Mouse (Mus musculus): ENCODE results near the gene Zbtb45. TPM values are rescaled to one million over a fixed set of nuclear protein-coding genes. Genes with fewer than 3 reads are reported as not detected.

Gene Zbtb45
- polyA plus RNA-seq, 1 experiment from 2014 or later: 31.8 TPM

DNA sequence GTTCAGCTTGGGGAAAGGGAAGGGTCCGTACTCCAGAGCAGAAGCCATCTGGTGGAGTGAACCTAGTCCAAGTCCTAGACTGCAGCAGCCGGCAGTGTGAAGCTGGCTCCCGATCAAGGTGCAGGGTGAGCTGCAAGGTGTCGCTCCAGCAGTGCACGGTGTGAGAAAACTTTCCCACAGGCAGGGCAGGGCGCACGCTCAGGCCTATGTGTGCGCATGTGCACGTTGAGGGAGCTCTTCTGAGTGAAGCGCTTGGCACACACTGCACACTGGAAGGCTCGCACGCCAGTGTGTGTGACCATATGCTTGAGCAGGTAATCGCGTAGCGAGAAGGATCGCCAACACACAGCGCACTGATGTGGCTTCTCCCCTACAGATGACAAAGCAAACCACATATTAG, 3.8 kb downstream of the Zbtb45 start:
- peaks cover 27% of the 10 kb centered on the region for H3K27me3 ChIP-seq (ENCODE audit: low read depth, poor library complexity, severe bottlenecking)
- no peak overlapping the region for H3K4me3 ChIP-seq
- H3K27ac ChIP-seq: no peak overlapping the region
- 91% methylated on average over 17 of the region's 17 CpGs for WGBS
- H3K36me3 ChIP-seq: peaks cover 40% of the 10 kb centered on the region
- H3K4me1 ChIP-seq: peaks cover 31% of the 10 kb centered on the region
- DNase-seq (ENCODE audit: low spot score): no peak
- no peaks in the 10 kb centered on the region for H3K9me3 ChIP-seq (replicated peaks)

DNA sequence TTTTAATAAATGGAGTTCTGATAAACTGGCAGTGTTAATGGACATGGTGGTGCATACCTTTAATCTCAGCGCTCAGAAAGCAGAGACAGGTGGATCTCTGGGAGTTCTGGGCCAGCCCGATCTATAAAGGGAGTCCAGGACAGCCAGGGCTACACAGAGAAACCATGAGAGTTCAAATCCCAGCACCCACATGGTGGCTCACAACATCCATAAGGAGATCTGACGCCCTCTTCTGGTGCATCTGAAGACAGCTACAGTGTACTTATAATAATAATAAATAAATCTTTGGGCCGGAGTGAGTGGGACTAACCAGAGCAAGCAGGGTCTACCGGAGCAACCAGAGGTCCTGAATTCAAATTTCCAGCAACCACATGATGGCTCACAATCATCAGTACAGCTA, 6.5 kb downstream of the Zbtb45 start:
- Histone ChIP-seq H3K27ac (no peak overlapping the region), H3K9me3 (replicated peaks) (no peaks in the 10 kb centered on the region), H3K36me3 (peaks cover 40% of the 10 kb centered on the region), H3K4me3 (no peak overlapping the region), H3K4me1 (peaks cover 19% of the 10 kb centered on the region), H3K27me3 (ENCODE audit: low read depth, poor library complexity, severe bottlenecking) (peaks cover 24% of the 10 kb centered on the region)
- no peak for DNase-seq (ENCODE audit: low spot score)
- 80% methylated on average over 5 of the region's 5 CpGs for WGBS

DNA sequence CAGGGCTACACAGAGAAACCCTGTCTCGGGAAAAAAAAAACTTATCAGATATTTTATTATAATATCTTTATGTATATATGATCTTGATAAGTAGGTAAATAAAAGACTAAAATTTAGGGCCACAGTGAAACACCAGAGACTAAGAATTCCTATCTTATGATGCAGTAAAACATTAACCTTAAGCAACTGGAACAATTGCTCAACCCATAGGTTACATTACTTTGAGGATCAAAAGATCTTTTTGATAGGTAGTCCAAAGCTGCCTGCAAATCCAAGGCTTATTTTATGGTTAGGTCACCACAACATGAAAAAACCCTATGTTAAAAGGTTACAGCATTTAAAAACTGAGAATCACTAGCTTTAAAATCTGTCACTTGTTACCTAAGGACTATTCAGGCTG, 8.2 kb downstream of the Zbtb45 start:
- Histone ChIP-seq H3K4me3 (no peak overlapping the region), H3K27me3 (ENCODE audit: low read depth, poor library complexity, severe bottlenecking) (peaks cover 6% of the 10 kb centered on the region; the same call in 1 of the 2 replicates), H3K36me3 (peaks cover 23% of the 10 kb centered on the region), H3K4me1 (0 out of 2 replicates have a peak, but pooled peaks cover 2% of the 10 kb centered on the region), H3K27ac (no peak overlapping the region), H3K9me3 (replicated peaks) (no peaks in the 10 kb centered on the region)
- DNase-seq (ENCODE audit: low spot score): no peak
- WGBS: 78% methylated on average over 1 of the region's 1 CpGs

DNA sequence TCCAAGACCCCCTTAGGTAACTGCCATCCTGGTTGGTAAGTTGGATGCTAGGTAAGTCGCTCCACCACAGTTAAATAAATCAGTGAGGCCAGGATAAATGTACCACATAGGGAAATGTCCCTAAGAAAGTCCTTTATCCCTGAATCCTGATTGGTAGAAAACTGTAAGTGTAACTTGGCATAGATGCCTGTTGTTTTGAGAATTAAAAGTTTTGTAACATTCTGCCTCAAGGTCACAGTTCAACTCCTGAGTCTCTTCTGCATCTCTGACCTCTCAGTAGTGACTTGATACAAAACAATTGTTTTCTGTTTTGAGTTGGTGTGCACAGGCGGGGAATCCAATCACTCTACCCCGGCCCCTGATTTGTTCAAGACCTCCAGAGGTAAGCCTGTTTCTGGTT, 11.0 kb downstream of the Zbtb45 start, which contains the start of gene Trim28:
Trim28 (plus strand) TSS at position 264 of the 400 bp plus-strand sequence.
- H3K4me1 ChIP-seq: no peaks in the 10 kb centered on the region
- H3K27ac ChIP-seq: no peak within 1 kb of the TSS
- H3K9me3 ChIP-seq (replicated peaks): no peaks in the 10 kb centered on the region
- H3K4me3 ChIP-seq: no peak within 1 kb of the TSS
- WGBS: 81% methylated on average over 3 of the region's 3 CpGs
- no peaks in the 10 kb centered on the region for H3K27me3 ChIP-seq (ENCODE audit: low read depth, poor library complexity, severe bottlenecking)
- no peak for DNase-seq (ENCODE audit: low spot score)
- no peaks in the 10 kb centered on the region for H3K36me3 ChIP-seq

DNA sequence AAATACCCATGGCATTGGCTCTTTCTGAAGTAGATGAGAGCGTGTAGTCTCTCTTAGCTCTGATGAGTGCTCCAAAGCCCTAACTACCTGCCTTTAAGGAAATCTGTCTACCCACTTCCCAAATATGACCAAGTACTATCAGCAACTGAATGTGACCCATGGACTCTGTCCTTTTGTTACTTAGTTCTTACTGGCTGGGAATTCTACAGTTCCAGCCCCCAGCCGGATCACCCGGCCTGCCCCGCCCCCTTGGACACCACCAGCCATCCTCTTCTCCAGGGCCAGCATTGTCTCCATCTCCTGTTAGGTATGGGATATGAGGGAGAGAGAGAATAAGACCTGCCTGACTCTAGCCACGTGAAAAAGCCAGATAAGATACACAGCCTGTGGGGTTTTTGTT, 11.8 kb downstream of the Zbtb45 start, which contains the start of gene Slc27a5:
Slc27a5 (minus strand) TSS at position 140 of the 400 bp plus-strand sequence.
- H3K27me3 ChIP-seq (ENCODE audit: low read depth, poor library complexity, severe bottlenecking): no peaks in the 10 kb centered on the region
- H3K27ac ChIP-seq: no peak within 1 kb of the TSS
- WGBS: 79% methylated on average over 5 of the region's 5 CpGs
- H3K9me3 ChIP-seq (replicated peaks): no peaks in the 10 kb centered on the region
- no peak within 1 kb of the TSS for H3K4me3 ChIP-seq
- H3K36me3 ChIP-seq: no peaks in the 10 kb centered on the region
- no peak for DNase-seq (ENCODE audit: low spot score)
- H3K4me1 ChIP-seq: no peaks in the 10 kb centered on the region

DNA sequence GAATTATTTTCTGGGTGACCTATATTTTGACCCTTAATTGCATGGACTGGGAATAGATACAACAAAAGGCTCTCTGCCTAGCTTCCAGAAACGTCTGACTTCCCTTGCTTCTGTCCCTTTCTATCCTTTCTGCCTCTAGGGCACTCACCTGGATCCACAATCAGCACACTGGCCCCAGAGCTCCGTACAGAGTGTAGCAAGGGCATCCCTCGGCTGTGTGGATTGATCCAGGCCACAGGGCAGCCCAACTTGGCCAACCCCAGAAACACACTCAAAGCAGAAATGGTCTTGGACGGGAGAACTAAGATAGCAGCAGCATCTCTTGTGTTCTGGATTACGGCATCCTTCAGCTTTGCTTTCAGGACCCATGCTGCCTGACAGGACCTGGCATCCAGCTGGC, 12.6 kb downstream of the Zbtb45 start:
- Histone ChIP-seq H3K36me3 (no peaks in the 10 kb centered on the region), H3K27ac (no peak overlapping the region), H3K27me3 (ENCODE audit: low read depth, poor library complexity, severe bottlenecking) (no peaks in the 10 kb centered on the region), H3K4me3 (no peak overlapping the region), H3K9me3 (replicated peaks) (no peaks in the 10 kb centered on the region), H3K4me1 (no peaks in the 10 kb centered on the region)
- WGBS: 76% methylated on average over 5 of the region's 5 CpGs
- DNase-seq (ENCODE audit: low spot score): no peak

DNA sequence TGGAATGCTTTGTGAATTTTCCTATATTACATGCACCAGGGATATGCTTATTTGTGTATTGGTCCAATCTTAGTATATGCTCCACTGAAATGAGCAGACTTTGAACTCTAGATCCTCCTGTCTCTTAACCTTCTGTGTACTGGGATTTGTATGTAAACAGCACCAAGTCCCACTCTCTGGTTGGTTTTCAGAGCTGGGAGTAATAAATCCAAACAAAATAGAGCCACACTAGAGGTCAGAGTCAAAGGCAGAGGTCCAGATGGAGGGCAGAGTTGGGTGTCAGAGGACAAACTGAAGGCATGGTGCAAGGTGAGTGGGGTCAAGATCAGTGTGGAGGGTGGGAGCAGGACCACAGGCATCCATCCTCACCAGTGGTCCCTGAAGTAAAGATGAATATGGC, 14.0 kb downstream of the Zbtb45 start:
- Histone ChIP-seq H3K4me3 (no peak overlapping the region), H3K4me1 (no peaks in the 10 kb centered on the region), H3K27me3 (ENCODE audit: low read depth, poor library complexity, severe bottlenecking) (no peaks in the 10 kb centered on the region), H3K36me3 (no peaks in the 10 kb centered on the region), H3K27ac (no peak overlapping the region), H3K9me3 (replicated peaks) (no peaks in the 10 kb centered on the region)
- DNase-seq (ENCODE audit: low spot score): no peak

DNA sequence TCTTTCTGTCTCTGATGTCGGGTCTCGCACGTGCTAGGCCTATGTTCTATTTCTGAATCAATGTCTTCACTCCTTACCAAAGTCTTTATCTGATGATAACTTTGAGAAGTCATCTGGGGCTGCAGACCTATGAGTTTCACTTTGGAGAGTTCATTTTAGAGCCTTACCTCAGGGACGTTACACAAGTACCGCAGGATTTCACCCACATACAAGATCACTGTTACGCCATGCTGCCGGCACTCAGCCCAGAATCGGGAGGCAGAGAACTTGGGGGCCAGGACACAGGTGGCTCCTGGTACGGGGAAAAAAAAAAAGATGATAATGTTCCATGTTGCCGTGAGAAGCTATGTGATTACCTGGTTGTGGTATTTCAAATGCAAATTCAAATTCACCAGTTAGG, 16.7 kb downstream of the Zbtb45 start:
- no peaks in the 10 kb centered on the region for H3K9me3 ChIP-seq (replicated peaks)
- H3K36me3 ChIP-seq: no peaks in the 10 kb centered on the region
- H3K27ac ChIP-seq: no peak overlapping the region
- no peak for DNase-seq (ENCODE audit: low spot score)
- WGBS: 89% methylated on average over 10 of the region's 10 CpGs
- no peaks in the 10 kb centered on the region for H3K4me1 ChIP-seq
- H3K4me3 ChIP-seq: no peak overlapping the region
- H3K27me3 ChIP-seq (ENCODE audit: low read depth, poor library complexity, severe bottlenecking): no peaks in the 10 kb centered on the region

DNA sequence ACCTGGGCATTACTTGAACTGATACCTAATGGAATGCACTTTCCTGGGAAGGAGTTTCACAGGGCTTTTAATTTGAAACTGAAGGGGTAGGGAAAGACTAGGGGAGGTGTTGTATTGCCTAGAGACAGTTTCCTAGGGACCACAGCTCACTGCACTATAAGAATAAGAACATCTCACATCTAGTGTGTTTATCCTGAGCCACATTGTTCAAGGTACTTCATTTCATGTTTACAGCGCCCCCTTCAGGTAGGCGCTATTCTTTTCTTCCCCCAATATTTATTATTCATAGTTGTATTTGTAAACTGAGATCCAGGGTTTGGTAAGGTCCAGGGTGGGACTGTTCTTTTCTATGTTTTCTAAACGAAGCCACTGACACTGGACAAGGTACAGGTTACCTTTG, 17.6 kb downstream of the Zbtb45 start:
- Histone ChIP-seq H3K27me3 (ENCODE audit: low read depth, poor library complexity, severe bottlenecking) (no peaks in the 10 kb centered on the region), H3K4me3 (no peak overlapping the region), H3K9me3 (replicated peaks) (no peaks in the 10 kb centered on the region), H3K4me1 (no peaks in the 10 kb centered on the region), H3K36me3 (no peaks in the 10 kb centered on the region), H3K27ac (no peak overlapping the region)
- DNase-seq (ENCODE audit: low spot score): no peak
- 5% methylated on average over 3 of the region's 3 CpGs for WGBS

DNA sequence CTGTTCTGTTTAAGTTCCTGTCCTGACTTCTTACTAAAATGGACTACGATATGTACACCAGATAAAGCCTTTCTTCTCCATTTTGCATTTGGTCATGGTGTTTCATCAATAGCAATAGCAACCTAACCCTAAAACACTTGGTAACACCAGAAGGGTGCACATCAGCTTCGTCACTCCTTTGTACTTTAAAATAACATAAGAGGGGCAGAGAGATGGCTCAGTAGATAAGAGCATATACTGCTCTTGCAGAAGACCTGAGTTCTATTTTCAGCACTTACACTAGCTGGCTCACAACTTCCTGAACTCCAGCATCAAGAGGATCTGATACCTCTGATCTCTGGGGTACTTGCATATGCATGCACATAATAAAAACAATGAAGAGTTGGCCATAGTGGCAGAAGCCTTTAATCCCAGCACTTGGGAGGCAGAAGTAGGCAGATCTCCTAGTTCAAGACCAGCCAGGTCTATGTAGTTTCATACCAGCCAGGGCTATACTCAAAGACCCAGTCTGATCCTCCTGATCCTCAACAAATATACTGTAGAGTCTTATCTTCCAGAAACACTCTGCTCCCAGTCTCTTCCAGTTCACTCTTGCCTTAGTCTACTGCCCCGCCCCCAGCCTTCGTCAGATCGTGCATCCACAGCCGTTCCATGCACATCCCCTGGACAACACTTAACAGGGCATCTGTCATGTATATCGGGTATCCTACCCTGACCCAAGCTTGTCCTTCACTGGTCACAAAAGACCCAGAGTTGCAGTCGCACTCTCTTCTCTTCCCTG, 22.2 kb downstream of the Zbtb45 start:
- Histone ChIP-seq H3K4me1 (no peaks in the 10 kb centered on the region), H3K36me3 (peaks cover 2% of the 10 kb centered on the region), H3K27me3 (ENCODE audit: low read depth, poor library complexity, severe bottlenecking) (no peaks in the 10 kb centered on the region), H3K9me3 (replicated peaks) (no peaks in the 10 kb centered on the region), H3K4me3 (no peak overlapping the region), H3K27ac (no peak overlapping the region)
- 90% methylated on average over 8 of the region's 8 CpGs for WGBS
- DNase-seq (ENCODE audit: low spot score): no peak

DNA sequence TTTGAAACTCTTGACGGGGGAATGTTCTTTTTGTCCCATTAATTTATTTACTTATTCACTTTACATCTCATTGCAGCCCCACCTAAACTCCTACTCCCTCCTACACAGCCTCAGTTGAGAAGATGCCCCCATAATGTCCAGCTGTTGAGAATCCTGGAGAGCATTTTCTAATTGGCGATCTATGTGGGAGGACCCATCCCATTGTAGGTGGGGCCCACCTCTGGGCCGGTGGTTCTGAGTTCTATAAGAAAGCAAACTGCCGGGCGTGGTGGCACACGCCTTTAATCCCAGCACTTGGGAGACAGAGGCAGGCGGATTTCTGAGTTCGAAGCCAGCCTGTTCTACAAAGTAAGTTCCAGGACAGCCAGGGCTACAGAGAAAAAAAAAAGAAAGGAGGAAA, 22.9 kb downstream of the Zbtb45 start:
- Histone ChIP-seq H3K4me1 (no peaks in the 10 kb centered on the region), H3K36me3 (peaks cover 9% of the 10 kb centered on the region), H3K27me3 (ENCODE audit: low read depth, poor library complexity, severe bottlenecking) (no peaks in the 10 kb centered on the region), H3K27ac (no peak overlapping the region), H3K4me3 (no peak overlapping the region), H3K9me3 (replicated peaks) (no peaks in the 10 kb centered on the region)
- DNase-seq (ENCODE audit: low spot score): no peak
- WGBS: 87% methylated on average over 8 of the region's 8 CpGs

DNA sequence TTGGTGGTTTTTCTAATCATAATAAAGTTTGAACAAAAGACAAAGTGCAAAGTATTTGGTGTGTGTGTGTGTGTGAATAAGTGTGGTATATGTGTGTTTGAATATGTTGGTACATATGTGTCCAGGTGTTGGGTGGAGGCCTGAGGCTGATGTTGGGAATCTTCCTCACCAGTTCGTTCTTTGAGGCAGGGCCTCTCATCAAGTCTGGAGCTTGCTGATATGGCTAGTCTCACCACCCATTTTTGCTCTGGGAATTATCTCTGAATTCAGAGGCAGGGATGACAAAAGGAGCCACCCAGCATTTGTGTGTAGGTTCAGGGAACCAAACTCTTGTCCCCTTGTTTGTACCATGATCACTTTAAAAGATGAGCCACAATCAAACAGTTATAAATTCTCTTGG, 24.1 kb downstream of the Zbtb45 start:
- Histone ChIP-seq H3K4me3 (no peak overlapping the region), H3K9me3 (replicated peaks) (no peaks in the 10 kb centered on the region), H3K27ac (no peak overlapping the region), H3K27me3 (ENCODE audit: low read depth, poor library complexity, severe bottlenecking) (no peaks in the 10 kb centered on the region), H3K36me3 (peaks cover 13% of the 10 kb centered on the region), H3K4me1 (no peaks in the 10 kb centered on the region)
- 89% methylated on average over 1 of the region's 1 CpGs for WGBS
- DNase-seq (ENCODE audit: low spot score): no peak

DNA sequence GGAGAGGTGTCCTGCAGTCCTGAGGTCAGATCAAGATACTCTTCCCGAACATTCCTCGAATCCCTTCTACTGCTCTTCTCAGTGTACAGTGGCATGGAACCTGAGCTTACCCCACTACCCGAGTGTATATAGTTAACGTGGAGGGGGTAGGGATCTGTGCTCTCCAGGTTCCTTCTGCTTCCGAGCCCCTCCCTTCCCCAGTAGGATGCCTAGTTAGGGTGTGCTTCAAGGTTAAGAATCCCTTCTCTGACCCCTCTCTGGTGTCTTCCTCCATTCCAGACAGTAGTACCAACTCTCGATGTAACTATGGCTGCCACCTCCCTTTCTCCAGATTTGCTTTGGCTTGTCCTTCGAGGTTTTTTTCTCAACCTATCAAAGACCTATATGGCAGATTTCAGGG, 29.5 kb downstream of the Zbtb45 start:
- no peaks in the 10 kb centered on the region for H3K9me3 ChIP-seq (replicated peaks)
- WGBS: 88% methylated on average over 7 of the region's 7 CpGs
- peaks cover 15% of the 10 kb centered on the region for H3K36me3 ChIP-seq
- H3K4me3 ChIP-seq: no peak overlapping the region
- 0 out of 2 replicates have a peak overlapping the region, but pooled peaks have one; percentile 14 for H3K27ac ChIP-seq
- DNase-seq (ENCODE audit: low spot score): no peak
- peaks cover 16% of the 10 kb centered on the region for H3K4me1 ChIP-seq
- no peaks in the 10 kb centered on the region for H3K27me3 ChIP-seq (ENCODE audit: low read depth, poor library complexity, severe bottlenecking)

DNA sequence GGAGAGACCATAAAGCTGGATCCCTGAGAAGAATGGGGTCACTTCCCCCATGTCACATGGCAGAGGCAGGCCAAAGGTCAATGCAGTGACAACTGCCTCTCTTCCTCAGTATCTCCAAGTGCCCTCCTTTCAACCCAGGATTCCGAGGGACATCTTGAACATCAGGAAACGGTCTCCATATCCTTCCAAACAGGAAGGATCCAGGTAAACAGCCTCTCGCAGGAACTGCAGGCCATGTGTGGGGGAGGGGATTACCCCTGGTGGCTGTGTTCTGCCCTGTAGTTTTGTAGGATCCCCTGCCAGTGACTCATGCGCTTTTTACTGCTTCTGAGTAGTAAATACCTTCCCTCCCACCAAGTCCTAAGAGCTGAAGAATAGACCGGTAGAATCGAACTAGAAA, 30.1 kb downstream of the Zbtb45 start:
- H3K27ac ChIP-seq: 0 out of 2 replicates have a peak overlapping the region, but pooled peaks have one; percentile 14
- peaks cover 15% of the 10 kb centered on the region for H3K36me3 ChIP-seq
- H3K27me3 ChIP-seq (ENCODE audit: low read depth, poor library complexity, severe bottlenecking): no peaks in the 10 kb centered on the region
- DNase-seq (ENCODE audit: low spot score): no peak
- 57% methylated on average over 6 of the region's 6 CpGs for WGBS
- H3K9me3 ChIP-seq (replicated peaks): no peaks in the 10 kb centered on the region
- H3K4me3 ChIP-seq: no peak overlapping the region
- peaks cover 16% of the 10 kb centered on the region for H3K4me1 ChIP-seq

All from limb, embryonic 10.5 days (tissue).